ENCODE assay signal across 22 mouse cellular contexts in genomic region chr12:113337271-113337670, GRCm38 (mm10).
DNase-seq lines count a peak whose midpoint lies in the region; ATAC-seq lines count a peak whose summit lies in the region.
"Had no signal": no experiment of that assay in that cellular context is flagged by ENCODE, and none has a peak within 500 bp of the region (broad histone marks: within the 10 kb centered on the region; RNA-seq: fewer than 3 reads in every experiment).

No protein-coding gene starts in this region.

- no peak overlapping the region for H3K27ac ChIP-seq in forebrain, embryonic 11.5 days (ENCODE audit: low read depth, low read length)
- no peak overlapping the region for H3K27ac ChIP-seq in forebrain, embryonic 10.5 days
- H3K27ac ChIP-seq in heart, embryonic 10.5 days = no peak overlapping the region
- H3K27ac ChIP-seq: embryonic facial prominence, embryonic 10.5 days; embryonic facial prominence, embryonic 13.5 days; heart, embryonic 13.5 days; hindbrain, embryonic 12.5 days; hindbrain, embryonic 15.5 days had no signal

- no peaks in the 10 kb centered on the region for H3K27me3 ChIP-seq in forebrain, embryonic 11.5 days (ENCODE audit: control insufficient read depth, insufficient read depth, low read length)
- no peaks in the 10 kb centered on the region for H3K27me3 ChIP-seq in forebrain, embryonic 10.5 days (ENCODE audit: poor library complexity, severe bottlenecking)
- no peaks in the 10 kb centered on the region for H3K27me3 ChIP-seq in heart, embryonic 10.5 days (ENCODE audit: insufficient read depth, poor library complexity, severe bottlenecking)
- H3K27me3 ChIP-seq: embryonic facial prominence, embryonic 13.5 days; heart, embryonic 13.5 days; hindbrain, embryonic 12.5 days; hindbrain, embryonic 15.5 days had no signal

- no peak overlapping the region for H3K9ac ChIP-seq in forebrain, embryonic 11.5 days (ENCODE audit: low read length)
- H3K9ac ChIP-seq: embryonic facial prominence, embryonic 13.5 days; forebrain, postnatal 0 days; heart, embryonic 13.5 days; hindbrain, embryonic 12.5 days; hindbrain, embryonic 15.5 days had no signal

- H3K9me3 ChIP-seq in forebrain, embryonic 11.5 days (ENCODE audit: control insufficient read depth, low read length) = no peaks in the 10 kb centered on the region
- no peaks in the 10 kb centered on the region for H3K9me3 ChIP-seq in forebrain, embryonic 10.5 days
- H3K9me3 ChIP-seq in heart, embryonic 10.5 days = no peaks in the 10 kb centered on the region
- H3K9me3 ChIP-seq: embryonic facial prominence, embryonic 10.5 days; embryonic facial prominence, embryonic 13.5 days; heart, embryonic 13.5 days; hindbrain, embryonic 12.5 days; hindbrain, embryonic 15.5 days had no signal

- no peak overlapping the region for H3K4me2 ChIP-seq in forebrain, embryonic 11.5 days (ENCODE audit: low read depth, low read length, severe bottlenecking)
- H3K4me2 ChIP-seq: embryonic facial prominence, embryonic 13.5 days; heart, embryonic 13.5 days; hindbrain, embryonic 12.5 days; hindbrain, embryonic 15.5 days had no signal

- DNase-seq in forebrain, embryonic 11.5 days (ENCODE audit: low spot score) = peak; percentile 34
- DNase-seq in forebrain, embryonic 10.5 days (ENCODE audit: extremely low spot score, low spot score) = no peak
- DNase-seq in heart, embryonic 10.5 days (ENCODE audit: low spot score) = peak; percentile 70
- no peak for DNase-seq in heart, adult 8-10 months (ENCODE audit: low spot score)
- DNase-seq in spleen, postnatal 4 days (ENCODE audit: low spot score in 2 of 2) = peak; percentile 8 to 56
- DNase-seq in spleen, adult 18-20 months = no peak
- DNase-seq: adrenal gland, adult 8-10 months; adrenal gland, postnatal 25 days; cerebellum, adult 11-12 months; cerebellum, adult 8-10 months; cerebellum, postnatal 10 days; cerebellum, postnatal 36 days; embryo, embryonic 11 days; forebrain, postnatal 0 days had no signal

- H3K4me1 ChIP-seq in forebrain, embryonic 11.5 days (replicated peaks; ENCODE audit: control insufficient read depth, insufficient read depth, low read length) = no peaks in the 10 kb centered on the region
- H3K4me1 ChIP-seq in forebrain, embryonic 10.5 days = no peaks in the 10 kb centered on the region
- no peaks in the 10 kb centered on the region for H3K4me1 ChIP-seq in heart, embryonic 10.5 days
- H3K4me1 ChIP-seq: embryonic facial prominence, embryonic 10.5 days; embryonic facial prominence, embryonic 13.5 days; heart, embryonic 13.5 days; hindbrain, embryonic 12.5 days; hindbrain, embryonic 15.5 days had no signal

- no peaks in the 10 kb centered on the region for H3K36me3 ChIP-seq in forebrain, embryonic 11.5 days (ENCODE audit: control insufficient read depth, insufficient read depth, low read length)
- H3K36me3 ChIP-seq in forebrain, embryonic 10.5 days (replicated peaks) = no peaks in the 10 kb centered on the region
- no peaks in the 10 kb centered on the region for H3K36me3 ChIP-seq in heart, embryonic 10.5 days
- H3K36me3 ChIP-seq: embryonic facial prominence, embryonic 10.5 days; embryonic facial prominence, embryonic 13.5 days; heart, embryonic 13.5 days; hindbrain, embryonic 12.5 days; hindbrain, embryonic 15.5 days had no signal

- no peak overlapping the region for H3K4me3 ChIP-seq in forebrain, embryonic 11.5 days (ENCODE audit: low read depth, low read length)
- H3K4me3 ChIP-seq in forebrain, embryonic 10.5 days = no peak overlapping the region
- H3K4me3 ChIP-seq in heart, embryonic 10.5 days = no peak overlapping the region
- H3K4me3 ChIP-seq: embryonic facial prominence, embryonic 10.5 days; embryonic facial prominence, embryonic 13.5 days; erythroblast, embryonic 14.5 days; heart, embryonic 13.5 days; hindbrain, embryonic 12.5 days; hindbrain, embryonic 15.5 days had no signal

- 72% methylated on average over 3 of the region's 3 CpGs for WGBS in forebrain, embryonic 11.5 days
- WGBS in forebrain, embryonic 10.5 days = 54% methylated on average over 3 of the region's 3 CpGs
- WGBS in heart, embryonic 10.5 days = 47% methylated on average over 3 of the region's 3 CpGs

- no peak for ATAC-seq in forebrain, embryonic 11.5 days (replicated peaks; ENCODE audit: low FRiP score)
- ATAC-seq: activated CD4-positive, CD25-positive, alpha-beta regulatory T cell, adult 4 months; forebrain, embryonic 14.5 days; forebrain, postnatal 0 days had no signal

Comparison
In these comparisons a context has a peak if more than half of its experiments do, and no peak if none do; other contexts are left out.
1. DNase-seq: peak in forebrain, embryonic 11.5 days (single experiment), heart, embryonic 10.5 days (single experiment) and spleen, postnatal 4 days (2 of 2); none in forebrain, embryonic 10.5 days (single experiment), heart, adult 8-10 months (single experiment) and spleen, adult 18-20 months (0 of 2).